Mouse (Mus musculus) mature B cell (primary cell): ENCODE data around the gene Smad6.

Experiments used
- in situ Hi-C: fragments of 300-500 bp; cut with MboI; formaldehyde crosslinking; loops from 2 replicates; pipeline ENCODE4 v1.14.3; 2019

The Smad6 gene

GRCm38 (mm10) chr9:63912051-63912450 is 109.8 kb downstream of the Smad6 start:
- in situ Hi-C loops = loop anchor here (10.0 kb wide), 1 partner anchor 183 kb away; no protein-coding TSS in a partner anchor

GRCm38 (mm10) chr9:63909618-63910017 is 112.2 kb downstream of the Smad6 start:
- in situ Hi-C loops = loop anchor here (10.0 kb wide), 1 partner anchor 185 kb away; no protein-coding TSS in a partner anchor

GRCm38 (mm10) chr9:63904543-63904942 is 117.3 kb downstream of the Smad6 start:
- in situ Hi-C loops = no loop called here
